Mouse (Mus musculus) bone marrow macrophage, adult 2 months (primary cell): ENCODE measurements around the gene Rfx4.

ENCODE experiments used
- CTCF ChIP-seq: IDR thresholded peaks from 2 replicates; pipeline ENCODE4 v1.5.1; 2012; ENCODE audit warnings: low read depth, mild to moderate bottlenecking, low read length, moderate library complexity
- POLR2A ChIP-seq: IDR thresholded peaks from 2 replicates; pipeline ENCODE4 v1.6.1; 2012; ENCODE audit warnings: mild to moderate bottlenecking, low read depth, low read length, borderline replicate concordance

DNA sequence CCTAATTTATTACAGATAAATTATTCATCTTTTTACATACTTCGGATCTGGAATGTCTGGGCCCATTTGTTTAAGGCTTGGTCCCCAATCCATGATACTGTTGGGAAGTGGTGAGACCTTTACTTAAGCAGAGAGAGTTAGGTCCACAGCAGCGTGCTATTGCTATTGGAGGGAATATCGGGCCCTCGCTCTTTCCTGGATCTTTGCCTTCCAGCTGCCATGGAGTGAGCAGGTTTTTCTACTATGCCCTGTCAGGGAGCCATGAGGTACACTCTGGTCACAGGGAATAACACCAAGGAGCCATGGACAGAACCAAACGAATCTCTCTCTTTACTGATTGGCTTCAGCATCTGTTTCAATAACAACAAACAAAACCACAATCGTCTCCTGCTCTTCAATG, 159.6 kb downstream of the Rfx4 start:
- TF ChIP-seq CTCF = no peak
- TF ChIP-seq POLR2A = no peak
